Mouse (Mus musculus) hindbrain, embryonic 13.5 days (tissue): ENCODE measurements around the gene Msh5. TPM values are rescaled to one million over a fixed set of nuclear protein-coding genes. Genes with fewer than 3 reads are reported as not detected.

Source experiments
- ATAC-seq: fragments of 200-750 bp; cut with Nextera tagmentation; 2 replicates; pipeline ENCODE4 v1.8.0; 2017; ENCODE audit warnings: moderate TSS enrichment; ENCODE audit not compliant: low FRiP score
- H3K27ac ChIP-seq: fragments of 300-500 bp; sonication (generic); 2 replicates; pipeline ENCODE4 v1.5.1; 2015; ENCODE audit warnings: inconsistent platforms, mild to moderate bottlenecking, moderate library complexity
- H3K27me3 ChIP-seq: fragments of 300-500 bp; sonication (generic); 2 replicates; pipeline ENCODE4 v1.6.1; 2015; ENCODE audit warnings: mild to moderate bottlenecking, inconsistent platforms
- H3K36me3 ChIP-seq: fragments of 300-500 bp; sonication (generic); 2 replicates; pipeline ENCODE4 v1.6.1; 2015; ENCODE audit warnings: mild to moderate bottlenecking, inconsistent platforms
- H3K4me1 ChIP-seq: fragments of 300-500 bp; sonication (generic); replicated peaks from 2 replicates; pipeline ENCODE4 v1.6.1; 2015; ENCODE audit warnings: inconsistent platforms
- H3K4me2 ChIP-seq: fragments of 300-500 bp; sonication (generic); 2 replicates; pipeline ENCODE4 v1.6.1; 2015; ENCODE audit warnings: inconsistent platforms, mild to moderate bottlenecking, moderate library complexity
- H3K4me3 ChIP-seq: fragments of 300-500 bp; sonication (generic); 2 replicates; pipeline ENCODE4 v1.5.1; 2015; ENCODE audit warnings: mild to moderate bottlenecking, inconsistent platforms
- H3K9ac ChIP-seq: fragments of 300-500 bp; sonication (generic); 2 replicates; pipeline ENCODE4 v1.6.1; 2015; ENCODE audit warnings: mild to moderate bottlenecking, inconsistent platforms
- H3K9me3 ChIP-seq: fragments of 300-500 bp; sonication (generic); 2 replicates; pipeline ENCODE4 v1.6.1; 2016; ENCODE audit warnings: inconsistent platforms
- WGBS: fragments of 180-500 bp; shearing (Covaris S2); methylation state at CpG from one replicate; pipeline ENCODE4 v1.1.7; 2015; 5-methylcytosine and 5-hydroxymethylcytosine counted together
- polyA plus RNA-seq: library from polyadenylated mRNA; unstranded; fragments of >200 nt; fragmentation: Nextera tagmentation; extraction: Ambion mirVana; gene quantifications from 2 replicates; pipeline ENCODE4 v1.2.1, GENCODE M21; 2015

Gene Msh5
- polyA plus RNA-seq, 1 experiment from 2014 or later, result 3.5 TPM

GRCm38 (mm10) chr17:35051156-35052086 is 4.9 kb upstream of the Msh5 start:
- Histone ChIP-seq H3K4me3 (peak overlapping the region; percentile 43), H3K4me2 (peak overlapping the region; percentile 61), H3K4me1 (peaks cover 41% of the 10 kb centered on the region), H3K27me3 (no peaks in the 10 kb centered on the region), H3K36me3 (peaks cover 13% of the 10 kb centered on the region), H3K27ac (peak overlapping the region; percentile 90), H3K9ac (peak overlapping the region; percentile 74), H3K9me3 (no peaks in the 10 kb centered on the region; the same call in 1 of the 2 replicates)
- ATAC-seq, result peak; percentile 44; the same call in 1 of the 2 replicates
- 4% methylated on average over 21 of the region's 21 CpGs for WGBS

- peak overlapping the region; percentile 74 for H3K9ac ChIP-seq
- peaks cover 7% of the 10 kb centered on the region for H3K36me3 ChIP-seq
- H3K27ac ChIP-seq, result peak overlapping the region; percentile 89
- H3K4me3 ChIP-seq, result peak overlapping the region; percentile 43
- WGBS, result under 1% methylated on average over 27 of the region's 27 CpGs
- H3K27me3 ChIP-seq, result no peaks in the 10 kb centered on the region
- peak overlapping the region; percentile 61 for H3K4me2 ChIP-seq
- ATAC-seq, result no peak
- no peaks in the 10 kb centered on the region; the same call in 1 of the 2 replicates for H3K9me3 ChIP-seq
- H3K4me1 ChIP-seq, result peaks cover 47% of the 10 kb centered on the region
Observed at GRCm38 (mm10) chr17:35050126-35050750, 3.7 kb upstream of the Msh5 start.

- peaks cover 7% of the 10 kb centered on the region for H3K36me3 ChIP-seq
- ATAC-seq, result no peak
- H3K9me3 ChIP-seq, result no peaks in the 10 kb centered on the region; the same call in 1 of the 2 replicates
- H3K27ac ChIP-seq, result peak within 1 kb of the TSS; percentile 89
- H3K4me1 ChIP-seq, result peaks cover 47% of the 10 kb centered on the region
- no peaks in the 10 kb centered on the region for H3K27me3 ChIP-seq
- 4% methylated on average over 11 of the region's 11 CpGs for WGBS
- H3K9ac ChIP-seq, result peak within 1 kb of the TSS; percentile 74
- peak within 1 kb of the TSS; percentile 61 for H3K4me2 ChIP-seq
- peak within 1 kb of the TSS; percentile 43 for H3K4me3 ChIP-seq
Observed at GRCm38 (mm10) chr17:35049561-35050016, 3.0 kb upstream of the Msh5 start, which contains the start of gene Clic1. Gene Clic1, plus strand, starts transcription at chr17:35049966.

- Histone ChIP-seq H3K36me3 (peaks cover 2% of the 10 kb centered on the region), H3K4me3 (no peak overlapping the region), H3K27ac (peak overlapping the region; percentile 89; the same call in 1 of the 2 replicates), H3K27me3 (no peaks in the 10 kb centered on the region), H3K4me2 (no peak overlapping the region), H3K9ac (no peak overlapping the region), H3K4me1 (peaks cover 47% of the 10 kb centered on the region), H3K9me3 (no peaks in the 10 kb centered on the region)
- WGBS, result 80% methylated on average over 5 of the region's 5 CpGs
- no peak for ATAC-seq
Observed at GRCm38 (mm10) chr17:35048932-35049440, 2.4 kb upstream of the Msh5 start.

- no peak overlapping the region for H3K9ac ChIP-seq
- WGBS, result 50% methylated on average over 11 of the region's 11 CpGs
- no peaks in the 10 kb centered on the region for H3K9me3 ChIP-seq
- H3K27me3 ChIP-seq, result no peaks in the 10 kb centered on the region
- peaks cover 47% of the 10 kb centered on the region for H3K4me1 ChIP-seq
- no peak overlapping the region for H3K4me2 ChIP-seq
- H3K4me3 ChIP-seq, result no peak overlapping the region
- no peak overlapping the region; the same call in 1 of the 2 replicates for H3K27ac ChIP-seq
- ATAC-seq, result no peak
- no peaks in the 10 kb centered on the region for H3K36me3 ChIP-seq
Observed at GRCm38 (mm10) chr17:35048149-35048931, 1.8 kb upstream of the Msh5 start.

GRCm38 (mm10) chr17:35047688-35048087 is 1.1 kb upstream of the Msh5 start:
- peaks cover 43% of the 10 kb centered on the region for H3K4me1 ChIP-seq
- 58% methylated on average over 1 of the region's 1 CpGs for WGBS

GRCm38 (mm10) chr17:35045807-35046680 is 501 bp downstream of the Msh5 start:
- Histone ChIP-seq H3K27ac (peak overlapping the region; percentile 69), H3K9ac (peak overlapping the region; percentile 83), H3K4me3 (peak overlapping the region; percentile 55), H3K4me2 (peak overlapping the region; percentile 99), H3K4me1 (peaks cover 27% of the 10 kb centered on the region), H3K36me3 (no peaks in the 10 kb centered on the region), H3K27me3 (no peaks in the 10 kb centered on the region), H3K9me3 (no peaks in the 10 kb centered on the region)
- ATAC-seq, result peak; percentile 79
- 6% methylated on average over 47 of the region's 48 CpGs for WGBS

More at GRCm38 (mm10) chr17:35047688-35048087, 1.1 kb upstream of the Msh5 start:
- H3K27ac ChIP-seq, result peak overlapping the region; percentile 14; the same call in 1 of the 2 replicates
- H3K9me3 ChIP-seq, result no peaks in the 10 kb centered on the region
- H3K27me3 ChIP-seq, result no peaks in the 10 kb centered on the region
- no peak for ATAC-seq
- no peaks in the 10 kb centered on the region for H3K36me3 ChIP-seq
- H3K4me3 ChIP-seq, result no peak overlapping the region
- H3K9ac ChIP-seq, result no peak overlapping the region
- no peak overlapping the region for H3K4me2 ChIP-seq

GRCm38 (mm10) chr17:35044904-35045806 is 1.4 kb downstream of the Msh5 start:
- no peak overlapping the region for H3K9ac ChIP-seq
- no peak overlapping the region for H3K27ac ChIP-seq
- no peaks in the 10 kb centered on the region for H3K27me3 ChIP-seq
- no peak overlapping the region for H3K4me3 ChIP-seq
- ATAC-seq, result no peak
- H3K4me1 ChIP-seq, result peaks cover 25% of the 10 kb centered on the region
- no peaks in the 10 kb centered on the region for H3K9me3 ChIP-seq
- H3K4me2 ChIP-seq, result peak overlapping the region; percentile 99
- WGBS, result 93% methylated on average over 7 of the region's 7 CpGs
- H3K36me3 ChIP-seq, result no peaks in the 10 kb centered on the region

- Histone ChIP-seq H3K4me3 (no peak overlapping the region), H3K36me3 (no peaks in the 10 kb centered on the region), H3K4me1 (peaks cover 16% of the 10 kb centered on the region), H3K4me2 (no peak overlapping the region), H3K27me3 (no peaks in the 10 kb centered on the region), H3K9me3 (no peaks in the 10 kb centered on the region), H3K27ac (no peak overlapping the region), H3K9ac (no peak overlapping the region)
- ATAC-seq, result no peak
- 88% methylated on average over 4 of the region's 4 CpGs for WGBS
Observed at GRCm38 (mm10) chr17:35043794-35044193, 2.8 kb downstream of the Msh5 start.

GRCm38 (mm10) chr17:35039121-35039873 is 7.2 kb downstream of the Msh5 start:
- Histone ChIP-seq H3K4me2 (no peak overlapping the region), H3K9ac (no peak overlapping the region), H3K4me1 (no peaks in the 10 kb centered on the region), H3K27ac (no peak overlapping the region), H3K4me3 (no peak overlapping the region), H3K9me3 (no peaks in the 10 kb centered on the region), H3K27me3 (no peaks in the 10 kb centered on the region), H3K36me3 (no peaks in the 10 kb centered on the region)
- WGBS, result 91% methylated on average over 11 of the region's 11 CpGs
- ATAC-seq, result no peak
